Mouse (Mus musculus) hindlimb bud, embryonic 11.5 days (tissue): ENCODE data around the gene Tns1.
"Not testable (repeated sequence)": the region's sequence is repeated elsewhere in the genome, so short reads cannot be mapped to it uniquely, and the experiment has no call there.

Source experiments
- DNase-seq: peaks from one replicate; pipeline ENCODE4 v3.0.0-alpha.2; 2012; ENCODE audit warnings: low read depth, low spot score; ENCODE audit errors: extremely low spot score

Gene Tns1

DNA sequence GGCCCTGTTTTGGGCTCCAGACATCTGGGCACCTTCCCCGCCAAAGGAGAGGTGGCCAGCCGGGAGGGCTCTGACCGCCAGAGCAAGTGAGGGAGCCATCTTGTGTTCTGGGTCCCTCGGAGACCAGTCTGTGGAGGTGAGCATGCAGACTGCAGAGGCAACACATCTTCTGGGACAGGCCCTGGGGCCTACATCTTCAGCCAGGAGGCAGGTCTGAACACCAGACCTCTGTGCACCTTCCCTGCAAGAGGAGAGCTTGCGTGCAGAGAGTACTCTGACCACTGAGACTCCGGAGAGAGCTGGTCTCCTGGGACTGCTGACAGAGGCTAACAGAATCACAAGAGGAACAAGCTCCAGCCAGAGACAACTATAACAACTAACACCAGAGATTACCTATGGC, 228.8 kb downstream of the Tns1 start:
- DNase-seq: not testable (repeated sequence)

DNA sequence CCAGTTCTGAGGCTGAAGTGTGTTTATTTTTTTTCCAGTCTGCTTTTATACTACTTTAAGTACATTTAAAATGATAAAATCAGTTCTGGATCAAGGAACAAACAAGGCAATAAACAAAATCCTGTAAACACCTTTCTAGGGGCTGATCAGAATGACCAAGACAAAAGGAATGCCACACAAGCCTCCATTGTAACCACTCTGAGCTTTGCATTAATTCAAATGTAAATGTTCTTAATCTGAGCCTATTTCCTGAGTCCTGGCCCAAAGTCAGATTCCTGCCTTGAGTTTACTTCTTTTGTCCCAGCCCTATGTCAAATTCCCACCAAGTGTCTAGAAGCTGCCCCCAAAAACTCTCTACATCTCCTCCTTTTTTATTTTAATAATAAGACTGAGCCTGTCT, 243.5 kb downstream of the Tns1 start:
- no peak for DNase-seq

DNA sequence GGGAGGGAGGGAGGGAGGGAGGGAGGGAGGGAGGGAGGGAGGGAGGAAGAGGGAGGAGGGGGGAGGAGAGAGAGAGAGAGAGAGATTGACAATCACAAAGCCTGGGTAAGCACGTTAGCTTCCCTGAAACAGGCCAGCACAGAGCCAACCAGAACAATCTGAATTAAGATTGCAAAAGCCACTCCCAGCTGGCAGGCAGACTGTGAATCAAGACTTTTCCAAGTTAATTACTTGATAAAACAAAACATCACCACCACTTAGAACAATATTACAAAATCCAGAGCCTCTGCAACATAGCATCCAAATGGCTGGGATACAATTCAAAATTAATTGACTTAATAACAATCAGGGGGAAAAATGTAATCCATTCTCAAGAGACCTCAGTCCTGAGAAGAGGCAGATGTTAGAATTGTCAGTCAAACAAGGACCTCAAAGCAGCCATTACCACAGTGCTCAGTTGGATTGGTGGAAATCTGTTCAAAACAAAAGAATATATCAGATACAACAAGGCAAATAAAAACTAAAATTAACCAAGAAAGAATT, 248.5 kb downstream of the Tns1 start:
- no peak for DNase-seq

DNA sequence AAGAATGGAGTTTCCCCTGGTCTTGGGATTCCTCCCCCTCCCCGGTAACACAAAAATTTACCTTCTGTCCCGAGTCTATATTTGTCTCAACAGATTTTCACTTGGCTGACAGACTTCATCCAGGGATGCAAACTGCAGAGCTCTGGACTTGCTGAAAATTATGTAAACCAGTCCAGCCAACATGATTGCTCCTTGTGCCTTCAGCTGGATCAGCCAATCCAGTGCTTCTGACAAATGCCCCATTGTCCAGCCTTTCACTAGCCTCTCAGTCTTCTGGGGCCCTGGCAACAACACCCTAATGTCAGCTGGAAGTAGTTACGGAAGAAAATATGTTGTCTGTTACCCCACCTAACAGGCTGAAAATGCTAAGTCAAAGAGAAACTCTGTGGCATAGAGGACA, 259.9 kb downstream of the Tns1 start:
- no peak for DNase-seq

DNA sequence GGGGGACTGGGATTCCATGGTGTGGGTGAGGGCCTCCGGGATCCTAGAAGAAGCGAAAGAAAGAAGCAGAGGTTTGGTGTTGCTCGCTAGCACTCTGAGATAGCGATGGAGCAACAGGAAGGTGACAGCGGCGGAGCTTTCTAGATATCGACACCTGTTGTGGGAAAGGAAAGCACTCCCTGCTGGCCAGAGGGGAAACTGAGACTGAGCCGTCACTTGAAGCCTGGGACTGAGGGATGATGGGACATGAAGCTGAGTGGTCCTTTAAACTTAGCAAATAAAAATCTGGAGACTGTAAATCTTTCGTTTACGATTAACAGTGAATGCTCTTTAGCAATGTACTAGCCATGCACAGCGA, 261.2 kb downstream of the Tns1 start:
- no peak for DNase-seq

DNA sequence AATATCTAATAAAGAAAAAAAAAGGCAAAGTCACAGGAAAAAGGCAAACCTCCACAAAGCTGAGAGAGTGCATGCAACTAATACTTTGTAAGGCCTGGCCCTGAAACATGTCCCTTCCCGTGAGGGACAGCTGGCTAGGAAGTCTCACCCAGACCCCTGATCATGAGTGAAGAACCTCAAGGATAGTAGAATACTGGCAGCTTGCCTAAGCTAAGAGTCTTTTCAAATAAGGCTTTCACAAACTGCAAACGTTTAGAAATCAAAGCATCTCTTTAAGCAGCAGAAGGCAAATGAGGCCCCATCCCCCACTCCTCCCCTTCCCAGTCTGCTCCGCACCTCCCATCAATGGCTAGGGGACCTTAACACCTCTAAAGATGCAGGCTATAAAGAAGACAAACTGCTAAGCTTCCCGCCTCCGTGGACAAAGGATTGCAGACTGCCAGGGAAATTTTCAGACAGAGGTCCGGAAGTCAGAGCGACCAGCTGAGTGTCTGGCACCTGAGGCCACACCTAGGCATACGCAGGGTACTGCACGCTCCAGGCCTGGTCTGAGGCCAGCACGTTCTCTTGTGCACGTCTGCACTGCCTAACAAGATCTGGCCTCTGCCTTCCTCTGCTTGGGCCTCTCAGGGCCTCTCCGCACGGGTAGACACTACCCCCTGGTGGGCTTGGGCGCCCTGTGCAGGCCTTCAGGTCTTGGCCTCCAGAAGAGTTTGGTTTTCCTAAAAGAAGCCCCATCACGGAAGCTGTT, 261.8 kb downstream of the Tns1 start:
- peak; percentile 33 for DNase-seq

DNA sequence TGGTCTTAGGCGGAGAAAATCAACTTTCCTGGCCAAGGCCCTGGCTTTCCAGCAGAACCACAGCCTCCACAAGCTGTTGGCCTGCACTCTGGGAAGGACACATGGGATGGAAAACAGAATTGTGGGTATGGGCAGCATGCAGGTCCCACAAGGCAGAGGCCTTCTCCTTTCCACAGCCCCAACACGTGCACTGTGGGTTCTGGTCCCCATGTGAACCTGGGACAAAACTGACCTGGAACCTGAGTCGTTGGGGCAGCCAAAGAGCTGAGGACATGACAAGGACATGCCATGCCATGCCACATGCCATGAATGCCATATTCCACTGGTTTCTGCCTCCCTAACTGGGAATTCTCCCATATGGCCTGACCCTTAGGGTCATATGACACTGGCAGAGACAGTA, 263.8 kb downstream of the Tns1 start:
- no peak for DNase-seq
